Mouse (Mus musculus) liver, embryonic 14.5 days (tissue): ENCODE data around the gene Mecp2.

Source experiments
- CTCF ChIP-seq: IDR thresholded peaks from 2 replicates; pipeline ENCODE4 v1.5.1; 2016; ENCODE audit warnings: antibody characterized with exemption, low read depth, control low read depth
- EP300 ChIP-seq: IDR thresholded peaks from 2 replicates; pipeline ENCODE4 v1.6.1; 2016; ENCODE audit warnings: antibody characterized with exemption, low read depth

- TF ChIP-seq EP300 (no peak), CTCF (no peak)
Measured at GRCm38 (mm10) chrX:74037702-74038375, 97.3 kb downstream of the Mecp2 start.
